Mouse (Mus musculus) embryonic facial prominence, embryonic 13.5 days (tissue): Measurements from ENCODE around the gene Sfrp4. TPM values are rescaled to one million over a fixed set of nuclear protein-coding genes. Genes with fewer than 3 reads are reported as not detected.

Experiments
- ATAC-seq: fragments of 200-750 bp; cut with Nextera tagmentation; 2 replicates; pipeline ENCODE4 v1.8.0; 2017; ENCODE audit warnings: low read depth; ENCODE audit not compliant: insufficient number of reproducible peaks, insufficient read depth, low FRiP score, low TSS enrichment
- H3K27ac ChIP-seq: fragments of 300-500 bp; sonication (generic); 2 replicates; pipeline ENCODE4 v1.5.1; 2015; ENCODE audit warnings: moderate library complexity, mild to moderate bottlenecking, inconsistent platforms
- H3K27me3 ChIP-seq: fragments of 300-500 bp; sonication (generic); 2 replicates; pipeline ENCODE4 v1.6.1; 2015; ENCODE audit warnings: mild to moderate bottlenecking, inconsistent platforms
- H3K36me3 ChIP-seq: fragments of 300-500 bp; sonication (generic); 2 replicates; pipeline ENCODE4 v1.6.1; 2015; ENCODE audit warnings: mild to moderate bottlenecking, inconsistent platforms
- H3K4me1 ChIP-seq: fragments of 300-500 bp; sonication (generic); 2 replicates; pipeline ENCODE4 v1.6.1; 2015; ENCODE audit warnings: inconsistent platforms
- H3K4me2 ChIP-seq: fragments of 300-500 bp; sonication (generic); 2 replicates; pipeline ENCODE4 v1.6.1; 2015; ENCODE audit warnings: moderate library complexity, mild to moderate bottlenecking, inconsistent platforms
- H3K4me3 ChIP-seq: fragments of 300-500 bp; sonication (generic); 2 replicates; pipeline ENCODE4 v1.5.1; 2015; ENCODE audit warnings: mild to moderate bottlenecking, inconsistent platforms
- H3K9ac ChIP-seq: fragments of 300-500 bp; sonication (generic); 2 replicates; pipeline ENCODE4 v1.6.1; 2015; ENCODE audit warnings: mild to moderate bottlenecking, inconsistent platforms
- H3K9me3 ChIP-seq: fragments of 300-500 bp; sonication (generic); 2 replicates; pipeline ENCODE4 v1.6.1; 2016; ENCODE audit warnings: inconsistent platforms
- WGBS: fragments of 180-500 bp; shearing (Covaris S2); methylation state at CpG from one replicate; pipeline ENCODE4 v1.1.7; 2015; ENCODE audit warnings: mixed read lengths; 5-methylcytosine and 5-hydroxymethylcytosine counted together
- polyA plus RNA-seq: library from polyadenylated mRNA; unstranded; fragments of >200 nt; fragmentation: Nextera tagmentation; extraction: Ambion mirVana; gene quantifications from 2 replicates; pipeline ENCODE4 v1.2.1, GENCODE M21; 2015

Sfrp4 gene
- polyA plus RNA-seq, 1 experiment from 2014 or later: 34.0 TPM

- H3K9ac ChIP-seq: no peak overlapping the region
- H3K4me3 ChIP-seq: no peak overlapping the region
- no peak overlapping the region for H3K4me2 ChIP-seq
- 71% methylated on average over 1 of the region's 1 CpGs for WGBS
- no peak overlapping the region for H3K27ac ChIP-seq
- no peaks in the 10 kb centered on the region for H3K9me3 ChIP-seq
- ATAC-seq: no peak
- no peaks in the 10 kb centered on the region for H3K27me3 ChIP-seq
- H3K4me1 ChIP-seq: peaks cover 5% of the 10 kb centered on the region
- H3K36me3 ChIP-seq: no peaks in the 10 kb centered on the region
Observed at GRCm38 (mm10) chr13:19613426-19613825, 9.5 kb upstream of the Sfrp4 start.

DNA sequence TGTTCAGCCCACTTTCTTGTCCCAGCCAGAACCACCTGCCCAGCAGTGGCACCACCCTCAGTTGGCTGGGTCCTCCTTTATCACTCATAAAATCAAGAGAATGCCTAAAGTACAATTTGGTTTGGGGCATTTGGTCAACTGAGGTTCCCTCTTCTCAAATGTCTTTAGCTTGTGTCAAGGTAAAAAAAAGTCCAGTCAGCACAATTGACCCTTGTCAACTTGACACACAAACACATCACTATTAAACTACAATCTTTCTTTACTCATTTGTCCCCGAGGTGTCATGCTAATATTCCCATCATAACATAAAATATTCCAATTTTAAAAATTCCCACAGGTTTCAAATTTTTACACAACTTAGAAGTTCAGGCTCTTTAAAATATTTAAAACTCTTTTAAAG lies 8.6 kb upstream of the Sfrp4 start:
- no peaks in the 10 kb centered on the region for H3K27me3 ChIP-seq
- H3K4me1 ChIP-seq: peaks cover 5% of the 10 kb centered on the region
- whole genome bisulfite sequencing: 87% methylated on average over 1 of the region's 1 CpGs

DNA sequence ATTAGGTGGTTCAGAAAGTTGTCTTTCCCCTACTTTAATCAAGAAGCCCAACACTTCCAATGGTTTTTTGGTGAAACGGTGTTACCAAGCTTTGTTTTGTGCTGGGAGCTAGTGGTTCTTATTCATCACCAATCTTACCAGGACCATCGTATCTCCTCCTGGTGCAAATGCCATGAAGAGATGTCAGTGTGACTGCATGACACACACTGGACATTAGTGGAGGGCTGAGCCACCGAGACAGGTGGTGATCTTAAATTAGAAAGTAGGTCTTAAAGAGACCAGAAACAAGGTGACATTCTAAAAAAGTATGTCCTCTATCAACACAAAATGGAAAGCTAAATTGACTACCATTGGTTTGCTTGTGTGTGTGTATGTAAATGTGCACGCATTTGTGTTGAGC lies 4.8 kb upstream of the Sfrp4 start:
- H3K9me3 ChIP-seq: no peaks in the 10 kb centered on the region
- no peaks in the 10 kb centered on the region for H3K36me3 ChIP-seq
- no peak overlapping the region for H3K4me3 ChIP-seq
- no peak overlapping the region for H3K27ac ChIP-seq
- peaks cover 13% of the 10 kb centered on the region for H3K4me1 ChIP-seq
- H3K4me2 ChIP-seq: peak overlapping the region; percentile 87
- no peak for ATAC-seq
- 94% methylated on average over 4 of the region's 4 CpGs for WGBS
- no peak overlapping the region for H3K9ac ChIP-seq
- H3K27me3 ChIP-seq: peaks cover 20% of the 10 kb centered on the region

More for the DNA sequence above, 8.6 kb upstream of the Sfrp4 start:
- no peak overlapping the region for H3K4me3 ChIP-seq
- no peak overlapping the region for H3K4me2 ChIP-seq
- no peak overlapping the region for H3K27ac ChIP-seq
- no peak for ATAC-seq
- H3K9me3 ChIP-seq: no peaks in the 10 kb centered on the region
- no peaks in the 10 kb centered on the region for H3K36me3 ChIP-seq
- no peak overlapping the region for H3K9ac ChIP-seq

- no peaks in the 10 kb centered on the region for H3K36me3 ChIP-seq
- H3K4me2 ChIP-seq: peak overlapping the region; percentile 87
- no peak for ATAC-seq
- peak overlapping the region; percentile 91 for H3K9ac ChIP-seq
- WGBS: 8% methylated on average over 5 of the region's 5 CpGs
- no peaks in the 10 kb centered on the region for H3K9me3 ChIP-seq
- H3K4me3 ChIP-seq: peak overlapping the region; percentile 79
- peak overlapping the region; percentile 82; the same call in 1 of the 2 replicates for H3K27ac ChIP-seq
- H3K27me3 ChIP-seq: peaks cover 27% of the 10 kb centered on the region
- peaks cover 18% of the 10 kb centered on the region for H3K4me1 ChIP-seq
Observed at GRCm38 (mm10) chr13:19618841-19619215, 4.1 kb upstream of the Sfrp4 start.

DNA sequence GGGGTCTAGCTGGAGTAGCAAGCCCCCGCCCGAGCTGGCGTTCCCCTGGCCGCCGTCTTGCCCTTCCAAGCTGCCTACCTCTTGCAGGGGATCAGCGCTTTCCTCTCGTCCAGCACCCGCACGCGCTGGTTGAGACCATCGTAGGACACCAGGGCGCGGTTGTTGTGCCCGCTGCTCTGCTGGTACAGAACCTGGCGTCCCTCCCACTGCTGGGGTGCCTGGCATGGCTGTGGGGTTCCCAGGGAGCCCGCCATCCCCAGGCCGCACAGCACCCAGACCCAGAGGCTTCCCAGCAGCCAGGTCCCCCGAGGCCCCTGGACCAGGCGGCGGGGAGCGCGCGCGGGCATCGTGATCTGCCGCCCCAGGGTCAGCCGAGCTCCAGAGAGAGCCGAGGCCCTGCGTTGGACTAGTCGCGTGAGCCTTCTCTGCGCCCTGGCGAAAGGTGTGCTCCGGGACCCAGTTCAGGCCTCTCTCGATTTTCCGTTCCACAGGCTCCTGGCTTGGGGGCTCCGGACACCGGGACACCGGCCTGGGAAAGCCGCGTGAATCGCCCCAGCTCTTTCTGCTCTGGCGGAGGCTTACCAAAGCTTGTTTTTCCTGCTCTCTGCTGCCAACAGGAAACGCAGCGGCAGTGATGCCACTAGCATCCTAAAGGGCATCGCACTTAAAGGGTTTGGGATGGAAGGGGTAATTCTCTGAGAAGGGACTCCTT lies 3.5 kb upstream of the Sfrp4 start, which contains the start of gene Epdr1:
Gene Epdr1 (minus strand): TSS at position 712 of the 712 bp plus-strand sequence.
- Histone ChIP-seq H3K36me3 (no peaks in the 10 kb centered on the region), H3K9ac (peak within 1 kb of the TSS; percentile 91), H3K9me3 (no peaks in the 10 kb centered on the region), H3K4me1 (peaks cover 15% of the 10 kb centered on the region; the same call in 1 of the 2 replicates), H3K4me3 (peak within 1 kb of the TSS; percentile 79), H3K27ac (peak within 1 kb of the TSS; percentile 82), H3K27me3 (peaks cover 33% of the 10 kb centered on the region), H3K4me2 (peak within 1 kb of the TSS; percentile 87)
- ATAC-seq: peak; percentile 68; the same call in 1 of the 2 replicates
- under 1% methylated on average over 43 of the region's 46 CpGs for WGBS

- H3K4me2 ChIP-seq: peak overlapping the region; percentile 88
- peaks cover 37% of the 10 kb centered on the region for H3K27me3 ChIP-seq
- ATAC-seq: no peak
- peak overlapping the region; percentile 71 for H3K9ac ChIP-seq
- peak overlapping the region; percentile 48 for H3K4me3 ChIP-seq
- no peak overlapping the region for H3K27ac ChIP-seq
- no peaks in the 10 kb centered on the region for H3K36me3 ChIP-seq
- H3K9me3 ChIP-seq: no peaks in the 10 kb centered on the region
- peaks cover 15% of the 10 kb centered on the region; the same call in 1 of the 2 replicates for H3K4me1 ChIP-seq
- WGBS: 23% methylated on average over 30 of the region's 30 CpGs
Observed at GRCm38 (mm10) chr13:19623228-19623905, 463 bp downstream of the Sfrp4 start.

GRCm38 (mm10) chr13:19624632-19625320 lies 1.9 kb downstream of the Sfrp4 start:
- ATAC-seq: no peak
- 0 out of 2 replicates have a peak overlapping the region, but pooled peaks have one; percentile 48 for H3K4me3 ChIP-seq
- WGBS: 82% methylated on average over 11 of the region's 11 CpGs

DNA sequence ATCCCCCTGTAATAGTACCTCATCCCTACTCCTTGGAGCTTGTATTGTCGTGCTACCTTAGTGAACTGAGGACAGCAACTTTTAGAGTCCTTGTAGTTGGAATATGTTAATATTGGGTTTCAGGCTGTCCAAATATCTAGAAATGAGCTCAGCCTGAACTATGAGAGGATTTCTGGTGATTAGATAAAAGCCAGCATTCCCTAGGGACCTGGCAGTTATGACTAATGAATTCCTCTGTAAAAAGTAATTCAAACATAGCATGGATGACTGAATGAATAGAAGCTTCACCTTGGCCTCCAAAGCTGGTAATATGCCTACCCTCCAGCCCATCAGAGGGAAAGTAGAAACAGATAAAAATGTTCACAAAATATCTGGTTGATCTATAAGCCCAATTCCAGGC lies 3.6 kb downstream of the Sfrp4 start:
- H3K9me3 ChIP-seq: no peaks in the 10 kb centered on the region
- peaks cover 29% of the 10 kb centered on the region for H3K27me3 ChIP-seq
- no peak overlapping the region for H3K4me3 ChIP-seq
- H3K9ac ChIP-seq: no peak overlapping the region
- H3K4me2 ChIP-seq: no peak overlapping the region
- no peak overlapping the region for H3K27ac ChIP-seq
- no peaks in the 10 kb centered on the region for H3K36me3 ChIP-seq
- WGBS: 60% methylated on average over 1 of the region's 1 CpGs
- peaks cover 15% of the 10 kb centered on the region; the same call in 1 of the 2 replicates for H3K4me1 ChIP-seq
- no peak for ATAC-seq

More at GRCm38 (mm10) chr13:19624632-19625320, 1.9 kb downstream of the Sfrp4 start:
- Histone ChIP-seq H3K4me1 (peaks cover 15% of the 10 kb centered on the region; the same call in 1 of the 2 replicates), H3K9me3 (no peaks in the 10 kb centered on the region), H3K36me3 (no peaks in the 10 kb centered on the region), H3K4me2 (peak overlapping the region; percentile 18; the same call in 1 of the 2 replicates), H3K9ac (no peak overlapping the region), H3K27me3 (peaks cover 37% of the 10 kb centered on the region), H3K27ac (no peak overlapping the region)

GRCm38 (mm10) chr13:19630768-19631709 lies 8.1 kb downstream of the Sfrp4 start:
- no peaks in the 10 kb centered on the region for H3K27me3 ChIP-seq
- H3K4me2 ChIP-seq: no peak overlapping the region
- no peak overlapping the region for H3K4me3 ChIP-seq
- no peak overlapping the region for H3K9ac ChIP-seq
- no peaks in the 10 kb centered on the region for H3K9me3 ChIP-seq
- 93% methylated on average over 5 of the region's 5 CpGs for WGBS
- no peaks in the 10 kb centered on the region for H3K36me3 ChIP-seq
- ATAC-seq: no peak
- no peak overlapping the region for H3K27ac ChIP-seq
- no peaks in the 10 kb centered on the region for H3K4me1 ChIP-seq

GRCm38 (mm10) chr13:19636131-19636530 lies 13.2 kb downstream of the Sfrp4 start:
- no peaks in the 10 kb centered on the region for H3K36me3 ChIP-seq
- no peak overlapping the region for H3K9ac ChIP-seq
- ATAC-seq: no peak

More at GRCm38 (mm10) chr13:19636131-19636530, 13.2 kb downstream of the Sfrp4 start:
- no peak overlapping the region for H3K4me3 ChIP-seq
- H3K4me1 ChIP-seq: no peaks in the 10 kb centered on the region
- no peaks in the 10 kb centered on the region for H3K27me3 ChIP-seq
- H3K27ac ChIP-seq: no peak overlapping the region
- 75% methylated on average over 4 of the region's 4 CpGs for WGBS
- no peak overlapping the region for H3K4me2 ChIP-seq
- no peaks in the 10 kb centered on the region for H3K9me3 ChIP-seq
